Mouse (Mus musculus) heart, adult 18-20 months (tissue): ENCODE measurements around the gene Plcb1. TPM values are rescaled to one million over a fixed set of nuclear protein-coding genes. Genes with fewer than 3 reads are reported as not detected.

Experiments
- DNase-seq, 2 experiments: peaks; one replicate each; pipeline ENCODE4 v3.0.0; 2021 to 2022; ENCODE audit warnings: mixed read lengths in 1 of 2
- total RNA-seq, 2 experiments: library from RNA; stranded (reverse); gene quantifications; 2 replicates each; pipeline ENCODE4 v1.2.3; 2021

The Plcb1 gene
- total RNA-seq, 2 experiments from 2014 or later: 4.2 to 5.0 TPM

GRCm38 (mm10) chr2:134838185-134838584 is 52.3 kb downstream of the Plcb1 start:
- no peak for DNase-seq

- no peak for DNase-seq
These were observed 53.0 kb downstream of the Plcb1 start for GRCm38 (mm10) chr2:134838888-134839287.

- no peak for DNase-seq
These were observed 57.0 kb downstream of the Plcb1 start for GRCm38 (mm10) chr2:134842883-134843282.

GRCm38 (mm10) chr2:134844391-134845238 is 58.7 kb downstream of the Plcb1 start:
- DNase-seq: no peak

GRCm38 (mm10) chr2:134845239-134845738 is 59.4 kb downstream of the Plcb1 start:
- DNase-seq: no peak

DNA sequence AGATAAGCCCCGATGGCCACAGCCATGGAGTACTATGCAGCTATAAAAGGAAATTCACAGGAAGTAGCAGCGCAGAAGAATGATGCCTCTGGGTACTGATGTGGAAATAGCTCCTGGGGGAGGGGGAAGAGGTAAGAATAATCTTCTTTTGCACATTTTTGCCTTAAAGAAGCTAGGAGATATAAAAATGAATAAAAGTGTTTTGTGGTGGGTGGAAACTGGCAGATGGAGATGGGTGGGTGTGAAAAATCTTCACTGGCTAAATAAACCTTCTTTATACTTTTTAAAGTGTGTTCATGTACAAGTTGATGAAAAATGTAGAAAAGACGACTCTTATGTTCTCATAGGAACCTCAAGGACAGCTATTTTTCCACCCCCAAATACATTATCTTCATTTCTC is 60.7 kb downstream of the Plcb1 start:
- DNase-seq: no peak

GRCm38 (mm10) chr2:134851189-134852171 is 65.6 kb downstream of the Plcb1 start:
- DNase-seq: no peak

- DNase-seq: no peak
These were observed 70.4 kb downstream of the Plcb1 start for GRCm38 (mm10) chr2:134856239-134856638.

DNA sequence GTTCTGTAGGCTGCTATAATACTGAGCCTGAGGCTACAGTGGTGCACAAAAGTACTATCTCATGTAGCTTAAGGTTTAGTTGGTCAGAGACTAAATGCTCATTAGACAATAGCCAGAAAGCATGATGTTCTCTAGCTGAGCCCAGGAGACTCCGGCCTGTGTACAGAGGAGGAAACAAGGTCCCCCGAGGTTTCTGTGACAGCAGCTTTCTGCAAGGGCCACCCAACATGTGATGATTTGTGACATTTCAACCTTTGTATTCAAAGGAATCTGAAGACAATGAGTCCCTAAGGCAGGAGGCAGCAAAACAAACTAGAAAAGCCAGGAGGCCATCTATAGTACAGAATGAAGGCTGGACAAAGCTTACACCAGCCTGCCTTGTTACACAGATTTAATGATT is 70.8 kb downstream of the Plcb1 start:
- DNase-seq: peak in 1 of 2 experiments; percentile 67

- peak; percentile 81 to 84 for DNase-seq
These were observed 79.2 kb downstream of the Plcb1 start for GRCm38 (mm10) chr2:134864985-134865645.

- no peak for DNase-seq
These were observed 81.5 kb downstream of the Plcb1 start for GRCm38 (mm10) chr2:134867381-134867780.

DNA sequence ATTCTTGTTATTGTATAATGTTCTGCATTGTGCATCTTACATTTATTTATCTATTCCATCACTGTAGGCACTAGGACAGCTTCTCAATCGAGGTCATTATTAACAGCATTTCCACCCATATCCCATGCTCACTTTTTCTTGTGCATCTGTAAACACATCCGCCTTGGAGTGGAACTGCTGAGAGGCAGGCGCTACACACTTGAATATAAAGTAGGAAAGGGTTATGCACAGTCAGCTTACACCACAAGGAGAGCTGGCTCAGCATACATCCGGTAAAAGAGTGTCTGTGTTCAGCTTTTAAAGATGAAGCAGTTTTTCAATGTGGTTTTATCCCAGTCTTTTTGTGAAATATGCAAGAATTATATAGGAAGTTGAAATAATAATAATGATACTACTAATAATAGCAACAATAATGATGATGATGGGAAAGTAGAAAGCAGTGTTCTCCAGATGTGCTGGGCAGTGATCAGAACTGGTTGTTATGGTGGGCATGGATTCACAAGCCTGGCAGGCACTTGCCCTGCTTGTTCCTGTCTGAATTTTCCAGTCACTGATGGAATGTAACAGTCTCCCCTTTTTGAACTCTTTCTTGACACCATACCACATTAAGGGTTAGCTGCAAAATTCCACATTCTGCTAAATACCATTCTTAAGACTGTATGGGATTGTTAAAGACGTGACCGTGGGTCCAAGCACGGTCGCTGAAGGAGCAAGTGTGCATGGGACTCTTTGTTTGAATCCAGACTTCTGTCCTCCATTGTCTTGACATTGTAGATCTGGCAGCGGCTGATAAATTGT is 86.0 kb downstream of the Plcb1 start:
- peak in 1 of 2 experiments; percentile 49 for DNase-seq

GRCm38 (mm10) chr2:134872490-134872781 is 86.6 kb downstream of the Plcb1 start:
- peak in 1 of 2 experiments; percentile 54 for DNase-seq

DNA sequence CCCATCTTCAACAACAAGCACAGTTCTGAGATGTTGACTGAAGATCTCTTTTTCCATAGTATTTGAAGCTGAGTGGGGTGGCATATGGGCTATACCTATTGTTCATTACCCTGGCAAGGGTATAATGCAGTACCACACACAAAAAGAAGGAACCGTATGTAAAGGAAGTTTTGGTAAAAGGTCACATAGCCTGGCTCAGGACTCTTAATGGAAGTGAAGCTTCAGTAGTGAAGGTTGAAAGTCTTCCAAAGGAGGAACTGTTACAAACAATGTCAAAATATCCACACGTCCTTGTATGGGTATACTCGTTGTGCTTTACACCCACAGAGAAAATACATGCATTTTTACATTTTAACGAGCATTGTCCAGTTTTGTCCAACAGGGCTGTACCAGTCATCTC is 91.3 kb downstream of the Plcb1 start:
- no peak for DNase-seq

GRCm38 (mm10) chr2:134891207-134891606 is 105.3 kb downstream of the Plcb1 start:
- no peak for DNase-seq

- DNase-seq: no peak
These were observed 108.9 kb downstream of the Plcb1 start for GRCm38 (mm10) chr2:134894776-134895175.

DNA sequence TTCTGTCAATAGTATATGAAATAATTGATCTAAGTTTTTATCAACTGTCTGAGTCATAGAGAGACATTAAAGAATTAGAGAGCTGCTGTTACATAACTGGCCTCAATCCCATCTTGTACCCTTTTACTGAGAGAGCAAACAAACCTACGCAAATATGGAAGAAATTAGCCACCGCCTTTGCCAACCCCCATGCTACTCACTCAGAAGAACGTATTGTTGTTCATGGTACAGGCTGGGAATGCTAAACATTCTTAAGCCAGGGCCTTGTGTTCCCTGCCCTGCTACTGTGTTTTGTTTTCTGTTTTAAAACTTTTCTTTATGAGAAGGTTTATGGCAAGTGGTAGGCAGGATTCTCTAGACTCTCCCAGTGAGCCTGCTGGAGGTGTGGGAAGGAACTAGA is 110.3 kb downstream of the Plcb1 start:
- no peak for DNase-seq

DNA sequence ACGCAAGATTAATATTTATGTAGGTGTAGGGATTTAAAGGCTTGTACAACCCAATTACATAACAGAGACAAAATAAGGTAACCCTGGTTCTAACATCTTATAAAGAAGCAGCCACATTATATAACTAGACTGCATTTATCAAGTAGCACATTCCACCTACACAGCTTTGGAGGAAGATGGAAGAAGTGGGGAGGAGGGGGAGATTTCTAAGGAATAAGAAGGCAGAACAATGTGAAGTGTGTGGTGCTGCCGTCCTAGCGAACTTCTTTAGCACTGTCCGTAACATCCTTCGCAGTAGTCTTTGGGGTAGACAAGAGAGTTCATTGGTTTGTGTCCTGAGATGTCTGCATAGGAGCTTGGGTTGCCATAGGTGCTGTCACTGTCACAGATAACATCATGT is 111.2 kb downstream of the Plcb1 start:
- no peak for DNase-seq

- no peak for DNase-seq
These were observed 115.7 kb downstream of the Plcb1 start for GRCm38 (mm10) chr2:134901521-134901920.

DNA sequence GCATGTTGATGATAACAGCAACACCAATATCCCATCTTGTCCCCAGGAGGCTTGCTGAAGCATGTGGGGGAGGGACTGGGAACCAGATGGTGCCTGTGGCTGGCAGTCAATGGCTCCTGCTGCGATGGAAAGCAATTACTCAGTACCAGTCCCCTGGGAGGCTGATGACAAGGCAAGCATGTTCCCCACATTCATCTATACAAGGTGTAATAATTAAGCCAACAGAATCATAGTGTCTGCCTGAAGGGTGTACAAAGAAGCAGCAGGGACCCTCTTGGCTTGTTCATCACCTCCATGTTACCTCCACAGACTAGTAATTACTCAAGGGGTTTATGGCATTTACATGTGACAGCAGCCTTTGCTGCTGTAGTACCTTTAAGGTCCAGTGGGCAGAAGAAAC is 125.0 kb downstream of the Plcb1 start:
- no peak for DNase-seq

DNA sequence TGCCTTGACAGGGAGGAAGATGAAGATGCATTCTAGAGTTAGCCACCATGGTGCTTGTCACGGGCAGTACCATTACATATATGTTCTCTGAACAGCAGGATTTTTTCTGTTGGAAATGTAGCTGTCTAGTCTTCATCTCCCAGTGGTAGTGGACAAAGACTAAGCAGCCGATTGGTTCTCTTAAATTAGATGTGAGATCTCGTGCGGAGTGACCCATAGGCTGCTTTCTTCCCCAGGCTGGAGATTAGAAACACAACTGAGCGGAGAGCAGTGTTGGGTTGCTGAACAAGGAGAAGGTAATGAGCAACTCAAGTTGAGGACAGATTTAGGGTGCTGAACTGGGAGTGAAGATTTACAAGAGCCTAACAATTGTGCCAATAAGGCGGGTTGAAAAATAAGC is 125.5 kb downstream of the Plcb1 start:
- DNase-seq: no peak

- DNase-seq: no peak
These were observed 126.7 kb downstream of the Plcb1 start for GRCm38 (mm10) chr2:134912616-134913015.
